Mouse (Mus musculus) forebrain, embryonic 12.5 days (tissue): ENCODE measurements around the gene Rcan1. TPM values are rescaled to one million over a fixed set of nuclear protein-coding genes. Genes with fewer than 3 reads are reported as not detected.

Experiments
- ATAC-seq: fragments of 200-750 bp; cut with Nextera tagmentation; 2 replicates; pipeline ENCODE4 v1.8.0; 2017; ENCODE audit warnings: moderate TSS enrichment; ENCODE audit not compliant: low FRiP score
- H3K27ac ChIP-seq: fragments of 300-500 bp; sonication (generic); 2 replicates; pipeline ENCODE4 v1.5.1; 2016; ENCODE audit warnings: mild to moderate bottlenecking
- H3K27me3 ChIP-seq: fragments of 300-500 bp; sonication (generic); 2 replicates; pipeline ENCODE4 v1.6.1; 2016; ENCODE audit warnings: mild to moderate bottlenecking
- H3K36me3 ChIP-seq: fragments of 300-500 bp; sonication (generic); replicated peaks from 2 replicates; pipeline ENCODE4 v1.6.1; 2016; ENCODE audit warnings: mild to moderate bottlenecking
- H3K4me1 ChIP-seq: fragments of 300-500 bp; sonication (generic); 2 replicates; pipeline ENCODE4 v1.6.1; 2016
- H3K4me2 ChIP-seq: fragments of 300-500 bp; sonication (generic); 2 replicates; pipeline ENCODE4 v1.6.1; 2016; ENCODE audit warnings: mild to moderate bottlenecking, moderate library complexity
- H3K4me3 ChIP-seq: fragments of 300-500 bp; sonication (generic); replicated peaks from 2 replicates; pipeline ENCODE4 v1.5.1; 2016; ENCODE audit warnings: mild to moderate bottlenecking
- H3K9ac ChIP-seq: fragments of 300-500 bp; sonication (generic); 2 replicates; pipeline ENCODE4 v1.6.1; 2016; ENCODE audit warnings: mild to moderate bottlenecking
- H3K9me3 ChIP-seq: fragments of 300-500 bp; sonication (generic); 2 replicates; pipeline ENCODE4 v1.6.1; 2016
- WGBS: fragments of 180-500 bp; shearing (Covaris S2); methylation state at CpG from one replicate; pipeline ENCODE4 v1.1.7; 2016; 5-methylcytosine and 5-hydroxymethylcytosine counted together
- polyA plus RNA-seq: library from polyadenylated mRNA; unstranded; fragments of >200 nt; fragmentation: Nextera tagmentation; extraction: Ambion mirVana; gene quantifications from 2 replicates; pipeline ENCODE4 v1.2.1, GENCODE M21; 2016

The Rcan1 gene
- polyA plus RNA-seq, 1 experiment from 2014 or later = 43.1 TPM

DNA sequence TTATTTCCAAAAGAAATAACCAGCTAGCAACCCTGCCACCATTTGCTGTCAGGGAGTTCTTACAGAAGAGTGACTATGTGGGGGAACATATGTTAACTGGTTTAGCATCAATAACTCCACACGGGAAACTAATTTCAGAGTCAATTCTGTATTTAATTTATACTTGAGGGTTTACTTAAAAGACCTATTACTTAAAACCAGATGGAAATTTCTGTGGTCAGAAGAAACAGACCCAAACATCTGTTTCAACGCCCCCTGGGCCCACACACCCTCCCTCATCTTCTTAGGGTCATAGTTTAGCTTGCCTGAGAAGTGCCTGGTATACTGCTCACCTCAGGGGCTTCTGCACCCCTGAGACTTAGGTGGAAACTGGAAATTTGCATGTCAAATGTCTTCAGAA lies 116.8 kb downstream of the Rcan1 start:
- Histone ChIP-seq H3K9ac (no peak overlapping the region), H3K27ac (no peak overlapping the region), H3K4me3 (no peak overlapping the region), H3K9me3 (no peaks in the 10 kb centered on the region), H3K4me1 (peaks cover 11% of the 10 kb centered on the region), H3K27me3 (peaks cover 4% of the 10 kb centered on the region; the same call in 1 of the 2 replicates), H3K4me2 (no peak overlapping the region), H3K36me3 (no peaks in the 10 kb centered on the region)
- WGBS = 68% methylated on average over 2 of the region's 2 CpGs
- no peak for ATAC-seq

DNA sequence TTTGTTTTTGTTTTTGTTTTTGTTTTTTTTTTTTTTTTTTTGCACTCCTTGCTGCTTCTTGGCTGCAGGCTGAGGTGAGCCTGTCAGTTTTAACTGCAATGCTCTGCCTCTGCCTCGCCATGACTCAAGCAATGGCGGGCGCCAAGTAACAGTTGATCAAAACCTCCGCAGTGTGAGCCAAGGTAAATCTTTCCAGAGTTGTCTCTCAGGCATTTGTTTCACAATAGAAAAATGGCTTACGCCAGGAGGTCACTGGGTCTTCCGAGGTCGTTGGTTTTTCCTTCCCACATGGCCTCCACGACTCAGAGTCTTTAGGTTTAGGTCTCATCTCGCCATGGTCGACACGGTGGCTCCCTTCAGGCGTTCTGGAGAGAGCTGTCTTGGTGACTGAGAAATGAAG lies 117.4 kb downstream of the Rcan1 start:
- Histone ChIP-seq H3K4me3 (no peak overlapping the region), H3K36me3 (no peaks in the 10 kb centered on the region), H3K27ac (no peak overlapping the region), H3K27me3 (no peaks in the 10 kb centered on the region), H3K4me1 (peaks cover 7% of the 10 kb centered on the region), H3K9me3 (no peaks in the 10 kb centered on the region), H3K9ac (no peak overlapping the region), H3K4me2 (no peak overlapping the region)
- WGBS = 86% methylated on average over 12 of the region's 12 CpGs
- no peak for ATAC-seq

DNA sequence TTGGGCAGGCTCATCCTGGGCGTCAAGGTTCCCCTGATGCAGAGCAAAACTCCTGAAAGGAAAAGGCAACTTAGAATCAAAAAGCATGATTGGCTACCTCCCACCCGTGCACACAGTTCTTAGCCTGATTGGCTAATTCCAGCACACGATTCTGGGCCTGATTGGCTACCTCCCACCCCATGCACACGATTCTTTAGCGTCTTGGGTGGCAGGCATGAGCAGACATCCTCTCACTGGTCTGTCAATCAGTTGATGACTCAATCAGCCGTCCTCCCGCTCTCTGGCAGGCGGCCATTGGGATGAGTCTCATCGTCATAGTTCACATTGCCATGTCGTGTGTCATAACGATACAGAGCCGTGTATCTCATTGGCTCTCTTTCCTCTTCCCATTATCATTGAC lies 121.7 kb downstream of the Rcan1 start:
- Histone ChIP-seq H3K4me2 (no peak overlapping the region), H3K36me3 (no peaks in the 10 kb centered on the region), H3K27me3 (no peaks in the 10 kb centered on the region), H3K27ac (no peak overlapping the region), H3K9ac (no peak overlapping the region), H3K9me3 (no peaks in the 10 kb centered on the region), H3K4me3 (no peak overlapping the region), H3K4me1 (peaks cover 8% of the 10 kb centered on the region)
- WGBS = 88% methylated on average over 12 of the region's 12 CpGs
- ATAC-seq = no peak

DNA sequence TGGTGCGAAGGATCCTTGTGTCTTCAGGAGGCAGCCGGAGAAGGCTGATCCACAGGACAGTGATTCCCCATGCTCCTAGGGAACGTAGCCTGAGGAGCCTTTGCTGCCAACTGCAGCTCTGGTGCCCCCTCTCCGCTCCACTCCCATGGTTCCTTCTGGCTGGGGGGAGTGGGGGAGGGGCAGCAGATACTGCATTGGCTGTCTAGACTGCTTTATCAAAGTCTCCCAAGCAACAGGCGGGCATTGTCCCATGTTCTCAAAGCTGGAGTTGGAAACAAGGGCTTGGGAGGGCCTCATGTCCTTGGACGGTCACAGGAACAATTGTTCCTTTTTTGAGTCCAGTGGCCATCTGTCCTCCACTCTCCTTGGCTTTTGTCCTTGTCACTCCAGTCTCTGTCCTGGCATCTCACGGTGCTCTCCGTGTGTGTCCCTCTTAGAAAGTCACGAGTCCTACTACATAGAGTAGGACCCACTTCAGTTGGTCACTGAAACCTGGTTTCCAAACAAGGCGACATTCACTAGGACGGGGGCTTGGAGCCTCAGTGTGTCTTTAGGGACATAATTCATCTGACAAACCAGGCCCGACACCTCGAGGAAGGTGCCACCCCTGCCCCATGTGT lies 124.3 kb downstream of the Rcan1 start:
- no peak for ATAC-seq
- WGBS = 67% methylated on average over 13 of the region's 13 CpGs
- no peak overlapping the region for H3K4me2 ChIP-seq
- no peak overlapping the region for H3K27ac ChIP-seq
- H3K4me3 ChIP-seq = no peak overlapping the region
- H3K36me3 ChIP-seq = no peaks in the 10 kb centered on the region
- no peaks in the 10 kb centered on the region for H3K9me3 ChIP-seq
- H3K4me1 ChIP-seq = peaks cover 8% of the 10 kb centered on the region
- H3K9ac ChIP-seq = no peak overlapping the region
- no peaks in the 10 kb centered on the region for H3K27me3 ChIP-seq

DNA sequence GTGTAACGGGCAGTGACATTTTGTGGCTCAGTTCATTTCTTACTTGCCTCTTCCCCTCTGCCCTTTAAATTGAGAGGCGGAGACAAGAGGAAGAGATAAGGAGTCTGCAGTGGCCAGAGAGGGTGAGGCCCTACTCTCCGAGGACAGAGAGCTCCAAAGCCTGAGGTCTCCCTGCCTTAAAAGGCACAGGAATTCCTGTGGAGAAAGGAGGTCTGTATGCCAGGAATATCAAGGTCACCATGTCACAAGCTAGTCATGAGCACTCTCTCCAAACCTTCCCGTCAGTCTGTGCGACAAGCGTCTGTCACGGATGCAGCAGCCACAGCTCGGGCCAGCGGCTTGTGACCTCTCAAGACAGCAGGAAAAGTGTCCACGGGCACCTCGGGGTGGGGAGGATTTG lies 125.5 kb downstream of the Rcan1 start:
- H3K4me3 ChIP-seq = no peak overlapping the region
- WGBS = 84% methylated on average over 11 of the region's 11 CpGs
- H3K9me3 ChIP-seq = no peaks in the 10 kb centered on the region
- no peak overlapping the region for H3K27ac ChIP-seq
- no peak overlapping the region for H3K4me2 ChIP-seq
- no peaks in the 10 kb centered on the region for H3K36me3 ChIP-seq
- H3K4me1 ChIP-seq = peaks cover 18% of the 10 kb centered on the region
- H3K27me3 ChIP-seq = no peaks in the 10 kb centered on the region
- no peak for ATAC-seq
- H3K9ac ChIP-seq = no peak overlapping the region

Other genes starting within 250 kb of the Rcan1 start
- gene Kcne2, start 178.5 kb downstream of the Rcan1 start, polyA plus RNA-seq = 2.2 and 4.3 TPM in 2 replicates
- gene Smim11, start 169.6 kb downstream of the Rcan1 start, polyA plus RNA-seq = 131 and 135 TPM in 2 replicates
- not detected in 2 replicates for gene Fam243, start 149.4 kb downstream of the Rcan1 start, polyA plus RNA-seq
- 0.26 TPM in 1 of 2 replicates, not detected in the other for gene Kcne1, start 111.4 kb downstream of the Rcan1 start, polyA plus RNA-seq
- 5.1 and 8.0 TPM in 2 replicates for gene Clic6, start 14.9 kb upstream of the Rcan1 start, polyA plus RNA-seq